Mouse (Mus musculus): ENCODE data around the gene Irf6.

Irf6 gene

DNA sequence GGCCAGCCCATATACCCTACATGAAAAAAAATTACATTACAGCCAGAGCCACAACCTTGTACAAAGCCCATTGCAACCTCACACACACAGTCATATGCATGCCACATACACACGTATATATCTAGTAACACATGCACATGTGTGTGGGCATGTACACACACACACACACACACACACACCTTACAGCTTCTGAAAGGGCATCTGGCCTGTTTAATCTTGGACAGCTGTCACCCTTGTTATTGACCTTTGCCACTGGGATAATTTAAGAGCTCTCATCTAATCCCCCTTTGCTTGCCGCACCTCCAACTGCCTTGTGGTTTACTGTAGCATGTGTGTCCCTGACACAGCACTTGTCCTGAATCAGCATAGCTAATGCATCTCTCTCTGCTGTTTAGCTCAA is 50.9 kb downstream of the Irf6 start:
- no peak for DNase-seq

DNA sequence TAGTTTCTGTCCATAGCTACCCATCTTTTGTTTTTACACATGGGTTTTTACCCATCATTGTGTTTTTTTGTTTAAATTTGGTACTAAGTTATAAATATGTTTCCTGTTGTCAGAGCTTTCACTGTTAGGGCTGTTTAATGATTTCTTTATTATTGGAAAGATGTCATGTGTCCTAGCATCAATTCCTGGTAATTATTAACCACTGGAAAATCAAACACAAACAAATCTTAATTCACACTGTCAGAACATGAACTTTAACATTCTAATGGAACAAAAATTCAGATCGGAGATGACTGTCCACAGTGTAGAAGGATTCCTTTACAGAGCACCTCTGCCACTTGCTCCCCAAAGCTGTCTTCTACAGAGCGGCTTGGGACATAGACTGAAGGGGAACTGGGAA is 52.5 kb downstream of the Irf6 start:
- no peak for DNase-seq

DNA sequence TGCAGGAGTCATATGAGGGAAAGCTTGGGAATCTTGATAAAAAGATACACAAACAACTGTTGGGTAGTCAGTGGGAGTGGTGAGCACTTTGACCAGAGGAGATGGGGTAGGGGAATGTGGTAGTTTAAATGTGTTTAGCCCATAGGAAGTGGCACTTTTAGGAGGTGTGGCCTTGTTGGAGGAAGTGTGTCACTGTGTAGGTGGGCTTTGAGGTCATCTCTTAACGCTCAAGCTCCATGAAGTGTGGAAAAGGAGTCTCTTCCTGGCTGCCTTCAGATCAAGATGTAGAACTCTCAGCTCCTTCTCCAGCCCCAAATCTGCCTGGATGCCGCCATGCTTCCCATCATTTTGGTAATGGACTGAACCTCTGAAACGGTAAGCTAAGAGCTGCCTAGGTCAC is 54.6 kb downstream of the Irf6 start, which contains the start of gene Lamb3:
Lamb3 (plus strand) TSS at position 197 of the 400 bp plus-strand sequence.
- no peak for DNase-seq

DNA sequence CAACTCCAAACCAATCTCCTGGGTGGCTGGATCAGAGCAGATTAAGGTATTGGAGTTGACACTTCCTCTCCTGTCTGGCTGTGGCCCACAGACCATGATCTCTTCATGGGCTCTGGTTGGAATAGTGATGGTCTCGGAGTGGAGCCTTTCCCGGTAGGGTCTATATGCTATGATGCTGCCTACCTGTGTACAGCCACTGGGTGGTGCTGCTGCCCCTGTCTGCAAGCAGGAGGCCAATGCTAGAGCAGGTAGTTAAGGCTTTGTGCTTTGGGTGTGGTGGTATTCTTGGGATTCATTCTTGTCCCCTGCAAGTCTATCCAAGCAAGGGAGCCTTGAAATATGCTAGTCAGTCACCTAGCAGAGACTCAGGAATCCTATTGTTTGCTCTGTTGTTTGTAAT is 55.3 kb downstream of the Irf6 start:
- DNase-seq: peak; percentile 82

DNA sequence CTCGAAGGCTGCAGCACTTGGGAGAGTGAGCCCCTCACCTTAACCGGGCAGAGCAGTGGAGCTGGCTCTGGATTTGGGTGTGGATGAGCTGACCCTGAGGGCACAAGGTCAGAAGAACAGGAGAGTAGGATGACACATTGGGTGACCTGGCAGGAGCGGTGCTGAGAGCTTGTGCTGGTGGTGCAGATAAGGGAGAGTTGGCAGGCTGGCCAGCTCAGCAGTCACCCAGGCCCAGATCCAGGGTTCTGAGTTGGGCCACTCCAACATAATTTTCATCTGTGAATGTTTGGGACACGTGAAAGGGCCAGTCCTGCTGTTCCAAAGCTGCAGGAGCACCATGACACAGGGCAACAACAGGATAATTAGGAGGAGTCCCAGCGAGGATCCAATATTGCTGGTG is 58.5 kb downstream of the Irf6 start:
- no peak for DNase-seq

DNA sequence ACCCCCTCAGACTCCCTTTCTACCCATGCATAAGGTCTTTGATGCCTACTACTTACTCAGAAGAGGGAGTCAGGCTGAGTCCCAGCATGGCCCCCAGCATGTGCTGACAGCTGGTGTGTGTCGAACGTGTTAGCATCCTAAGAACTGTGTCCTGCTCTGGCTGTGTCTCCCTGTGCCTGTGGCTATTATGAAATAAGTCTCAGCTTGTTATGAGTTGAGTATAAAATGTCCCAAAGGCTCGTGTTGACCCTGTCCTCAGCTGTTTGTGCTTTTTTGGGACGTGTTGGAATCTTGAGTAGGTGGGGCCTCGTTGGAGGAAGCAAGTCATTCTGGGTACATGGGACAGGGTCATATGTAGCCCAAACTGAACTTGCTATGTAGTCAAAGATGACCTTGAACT is 61.1 kb downstream of the Irf6 start:
- DNase-seq: no peak

DNA sequence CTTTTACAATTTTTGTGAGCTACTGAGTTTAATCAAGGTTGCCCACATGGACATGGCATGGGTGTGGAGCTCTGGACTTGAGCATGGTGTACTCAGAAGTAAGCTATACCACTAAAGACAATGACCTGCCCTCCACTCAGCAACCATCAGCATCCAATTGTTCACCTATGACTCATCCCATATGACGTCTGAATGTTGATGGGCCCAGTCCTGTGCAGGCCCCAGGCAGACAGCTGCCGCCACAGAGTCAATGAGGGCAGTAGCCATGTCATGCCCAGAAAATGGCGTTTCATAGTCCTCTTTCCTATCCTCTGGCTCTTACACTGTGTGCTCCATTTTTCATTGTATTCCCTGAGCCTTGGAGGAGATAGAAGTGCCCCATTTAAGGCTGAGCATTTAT is 63.1 kb downstream of the Irf6 start:
- no peak for DNase-seq

DNA sequence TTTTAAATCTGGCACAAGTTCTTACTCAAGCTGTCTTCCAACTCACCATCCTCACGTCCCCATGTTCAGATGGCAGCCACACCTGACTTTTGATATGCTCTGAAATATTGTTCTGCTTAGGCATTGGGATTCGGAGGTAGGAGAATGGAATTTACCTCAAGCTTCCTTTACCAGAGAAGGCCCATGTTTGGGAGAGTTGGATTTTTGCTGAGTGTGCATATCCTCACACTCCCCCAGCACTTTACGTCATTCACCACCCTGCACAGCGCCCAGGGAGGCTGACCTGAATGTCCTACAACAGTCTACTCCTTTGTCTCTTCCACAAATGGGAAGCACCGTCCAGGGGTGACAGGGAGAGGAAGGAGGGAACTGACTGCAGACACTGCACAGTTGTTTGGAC is 67.5 kb downstream of the Irf6 start:
- DNase-seq: no peak

All from thymus, postnatal 14 days (tissue).